Mouse (Mus musculus): ENCODE measurements around the gene Aoah. TPM values are rescaled to one million over a fixed set of nuclear protein-coding genes. Genes with fewer than 3 reads are reported as not detected.

Gene Aoah
- polyA plus RNA-seq, 1 experiment: 0.77 TPM

DNA sequence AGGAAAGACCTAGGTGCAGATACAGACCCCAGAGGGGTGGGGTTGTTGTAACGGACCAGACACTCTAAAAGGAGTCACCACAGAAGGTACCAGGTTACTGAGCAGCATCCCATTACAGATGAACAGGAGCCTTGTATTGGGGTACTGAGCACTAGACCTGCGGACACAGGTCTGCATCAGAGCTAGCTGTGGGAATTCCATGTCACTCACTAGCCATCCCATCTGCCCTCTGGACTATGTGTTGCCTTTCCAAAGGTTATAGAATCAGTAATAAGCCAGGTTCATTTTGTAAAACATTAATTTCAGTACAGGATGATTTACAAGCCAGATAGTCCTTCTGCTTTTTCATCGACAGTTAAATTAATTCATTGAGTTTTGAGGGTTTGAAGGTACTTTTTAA, 2.7 kb downstream of the Aoah start:
- Histone ChIP-seq H3K27me3 (ENCODE audit: control insufficient read depth, insufficient read depth, low read length) (no peaks in the 10 kb centered on the region), H3K36me3 (ENCODE audit: control insufficient read depth, insufficient read depth, low read length) (no peaks in the 10 kb centered on the region), H3K4me1 (ENCODE audit: control insufficient read depth, insufficient read depth, insufficient read length, low read length) (no peaks in the 10 kb centered on the region), H3K4me3 (ENCODE audit: low read depth, low read length) (no peak overlapping the region), H3K27ac (ENCODE audit: insufficient read depth, low read depth, low read length) (no peak overlapping the region)
- 66% methylated on average over 3 of the region's 3 CpGs for whole genome bisulfite sequencing
- TF ChIP-seq POLR2A (IDR thresholded peaks at IDR 0.05; ENCODE audit: low read depth, low read length) (no peak), CTCF (IDR thresholded peaks at IDR 0.05; ENCODE audit: extremely low read depth, insufficient read length, insufficient replicate concordance, low read depth, low read length) (no peak)

DNA sequence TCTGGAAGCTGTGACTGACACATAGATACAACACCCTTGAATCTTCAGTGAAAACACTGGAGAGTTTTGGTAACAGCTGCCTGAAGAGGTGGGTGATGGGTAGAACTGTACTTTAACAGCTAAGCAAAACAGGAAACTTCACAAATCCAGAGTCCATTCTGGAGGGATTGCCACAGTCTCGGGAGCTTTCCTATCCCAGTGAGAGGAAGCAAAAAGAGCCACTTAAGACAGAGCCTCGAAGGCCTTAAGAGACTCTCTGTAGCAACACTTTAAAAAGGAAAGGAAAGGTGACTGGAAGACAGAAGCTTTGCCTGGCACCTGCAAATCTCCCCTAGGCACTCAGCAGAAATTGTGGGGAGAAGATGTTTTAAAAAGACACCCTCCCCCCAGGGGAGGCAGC, 4.6 kb downstream of the Aoah start:
- H3K4me3 ChIP-seq (ENCODE audit: low read depth, low read length): no peak overlapping the region
- H3K4me1 ChIP-seq (ENCODE audit: control insufficient read depth, insufficient read depth, insufficient read length, low read length): no peaks in the 10 kb centered on the region
- WGBS: 24% methylated on average over 2 of the region's 2 CpGs
- H3K27me3 ChIP-seq (ENCODE audit: control insufficient read depth, insufficient read depth, low read length): no peaks in the 10 kb centered on the region
- H3K27ac ChIP-seq (ENCODE audit: insufficient read depth, low read depth, low read length): no peak overlapping the region
- H3K36me3 ChIP-seq (ENCODE audit: control insufficient read depth, insufficient read depth, low read length): no peaks in the 10 kb centered on the region
- no peak for TF ChIP-seq CTCF (IDR thresholded peaks at IDR 0.05; ENCODE audit: extremely low read depth, insufficient read length, insufficient replicate concordance, low read depth, low read length)
- TF ChIP-seq POLR2A (IDR thresholded peaks at IDR 0.05; ENCODE audit: low read depth, low read length): no peak

DNA sequence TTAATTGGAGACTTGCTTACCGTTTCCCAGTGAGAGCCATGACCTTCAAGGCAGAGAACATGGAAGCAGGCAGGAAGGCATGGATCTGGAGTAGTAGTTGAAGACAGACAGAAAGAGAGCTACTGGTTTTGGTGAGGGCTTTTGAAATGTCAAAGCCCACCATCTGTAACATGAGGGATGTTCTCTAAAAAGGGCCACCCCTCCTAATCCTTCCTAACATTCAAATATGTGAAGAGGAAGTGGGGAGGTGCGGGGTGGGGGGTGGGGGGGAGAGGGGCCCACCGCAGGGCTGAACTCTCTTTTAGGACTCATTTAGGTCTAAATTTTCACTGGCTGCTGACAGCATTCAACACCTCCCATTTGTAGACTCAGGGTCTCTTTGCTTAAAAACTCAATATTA, 5.9 kb downstream of the Aoah start:
- TF ChIP-seq CTCF (IDR thresholded peaks at IDR 0.05; ENCODE audit: extremely low read depth, insufficient read length, insufficient replicate concordance, low read depth, low read length) (no peak), POLR2A (IDR thresholded peaks at IDR 0.05; ENCODE audit: low read depth, low read length) (no peak)
- H3K27ac ChIP-seq (ENCODE audit: insufficient read depth, low read depth, low read length): no peak overlapping the region
- H3K36me3 ChIP-seq (ENCODE audit: control insufficient read depth, insufficient read depth, low read length): no peaks in the 10 kb centered on the region
- H3K4me1 ChIP-seq (ENCODE audit: control insufficient read depth, insufficient read depth, insufficient read length, low read length): no peaks in the 10 kb centered on the region
- no peak overlapping the region for H3K4me3 ChIP-seq (ENCODE audit: low read depth, low read length)
- 70% methylated on average over 3 of the region's 3 CpGs for WGBS
- no peaks in the 10 kb centered on the region for H3K27me3 ChIP-seq (ENCODE audit: control insufficient read depth, insufficient read depth, low read length)

DNA sequence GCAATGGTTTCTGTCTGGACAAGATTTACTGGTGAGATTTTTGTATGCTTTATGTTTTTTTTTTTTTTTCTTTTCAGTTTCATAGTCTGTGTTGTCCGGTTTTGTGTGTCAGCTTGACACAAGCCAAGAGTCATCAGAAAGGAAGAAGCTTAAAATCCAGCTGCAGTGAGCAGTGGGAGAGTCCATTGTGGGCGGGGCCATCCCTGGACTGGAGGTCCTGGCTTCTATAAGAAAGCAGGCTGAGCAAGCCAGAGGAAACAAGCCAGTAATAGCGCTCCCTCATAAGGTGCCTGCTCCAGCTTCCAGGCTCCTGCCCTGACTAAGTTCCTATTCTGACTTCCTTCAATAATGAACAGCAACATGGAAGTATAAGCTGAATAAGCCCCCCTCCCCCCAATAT, 6.7 kb downstream of the Aoah start:
- TF ChIP-seq CTCF (IDR thresholded peaks at IDR 0.05; ENCODE audit: extremely low read depth, insufficient read length, insufficient replicate concordance, low read depth, low read length) (no peak), POLR2A (IDR thresholded peaks at IDR 0.05; ENCODE audit: low read depth, low read length) (no peak)
- Histone ChIP-seq H3K27me3 (ENCODE audit: control insufficient read depth, insufficient read depth, low read length) (no peaks in the 10 kb centered on the region), H3K36me3 (ENCODE audit: control insufficient read depth, insufficient read depth, low read length) (no peaks in the 10 kb centered on the region), H3K4me3 (ENCODE audit: low read depth, low read length) (no peak overlapping the region), H3K4me1 (ENCODE audit: control insufficient read depth, insufficient read depth, insufficient read length, low read length) (no peaks in the 10 kb centered on the region), H3K27ac (ENCODE audit: insufficient read depth, low read depth, low read length) (no peak overlapping the region)
- 46% methylated on average over 3 of the region's 3 CpGs for WGBS

DNA sequence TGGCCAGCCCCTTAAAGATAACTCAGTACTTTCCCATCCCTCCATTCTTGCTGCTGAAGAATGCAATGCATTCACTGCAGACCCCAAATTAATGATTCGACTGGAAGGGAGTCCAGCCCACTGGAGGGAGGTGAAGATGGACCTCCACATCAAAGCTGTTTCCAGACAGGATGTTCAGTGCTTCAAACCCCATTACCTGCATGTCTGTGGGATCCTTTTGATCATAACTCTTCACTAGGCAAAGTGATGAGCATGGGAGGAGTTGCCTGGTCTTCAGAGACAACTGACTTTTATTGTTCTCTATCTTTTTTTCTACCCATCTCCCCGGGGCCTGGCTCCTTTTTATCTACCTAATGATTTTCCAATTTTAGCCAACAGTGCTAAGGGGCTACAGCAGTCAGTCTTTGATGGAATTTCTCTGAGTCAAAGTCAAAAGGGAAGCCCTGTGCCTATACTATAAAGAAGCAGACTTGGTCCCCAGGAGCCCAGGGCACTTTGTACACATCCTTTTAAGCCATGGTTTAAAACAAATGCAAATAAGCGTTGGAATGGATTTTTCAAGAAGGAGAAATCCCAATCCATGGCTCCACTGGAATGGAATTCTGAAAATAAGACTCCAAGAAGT, 18.0 kb downstream of the Aoah start:
- Histone ChIP-seq H3K27ac (ENCODE audit: insufficient read depth, low read depth, low read length) (no peak overlapping the region), H3K4me3 (ENCODE audit: low read depth, low read length) (no peak overlapping the region), H3K4me1 (ENCODE audit: control insufficient read depth, insufficient read depth, insufficient read length, low read length) (no peaks in the 10 kb centered on the region), H3K27me3 (ENCODE audit: control insufficient read depth, insufficient read depth, low read length) (no peaks in the 10 kb centered on the region), H3K36me3 (ENCODE audit: control insufficient read depth, insufficient read depth, low read length) (no peaks in the 10 kb centered on the region)
- 62% methylated on average over 3 of the region's 3 CpGs for WGBS
- TF ChIP-seq CTCF (IDR thresholded peaks at IDR 0.05; ENCODE audit: extremely low read depth, insufficient read length, insufficient replicate concordance, low read depth, low read length) (no peak), POLR2A (IDR thresholded peaks at IDR 0.05; ENCODE audit: low read depth, low read length) (no peak)

DNA sequence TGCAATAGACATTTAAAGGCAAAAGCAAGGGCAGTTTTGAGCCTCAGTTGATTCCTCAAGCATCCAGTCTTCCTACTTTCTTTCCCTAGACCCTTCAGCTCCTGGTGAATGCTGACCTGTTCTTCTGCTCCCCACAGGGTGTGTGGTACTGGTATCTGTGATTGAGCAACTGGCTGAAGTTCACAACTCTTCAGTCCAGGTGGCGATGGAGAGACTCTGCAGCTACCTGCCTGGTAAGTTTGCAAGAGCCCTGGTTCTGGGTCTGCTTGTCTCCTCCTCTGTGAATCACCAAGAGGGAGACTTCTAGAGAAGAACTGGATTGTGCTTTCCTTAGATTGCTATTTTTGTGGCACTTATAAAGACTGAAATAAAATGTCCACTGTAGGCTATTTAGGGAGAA, 22.5 kb downstream of the Aoah start:
- H3K36me3 ChIP-seq (ENCODE audit: control insufficient read depth, insufficient read depth, low read length): no peaks in the 10 kb centered on the region
- no peaks in the 10 kb centered on the region for H3K27me3 ChIP-seq (ENCODE audit: control insufficient read depth, insufficient read depth, low read length)
- TF ChIP-seq POLR2A (IDR thresholded peaks at IDR 0.05; ENCODE audit: low read depth, low read length) (no peak), CTCF (IDR thresholded peaks at IDR 0.05; ENCODE audit: extremely low read depth, insufficient read length, insufficient replicate concordance, low read depth, low read length) (no peak)
- no peaks in the 10 kb centered on the region for H3K4me1 ChIP-seq (ENCODE audit: control insufficient read depth, insufficient read depth, insufficient read length, low read length)
- H3K4me3 ChIP-seq (ENCODE audit: low read depth, low read length): no peak overlapping the region
- no peak overlapping the region for H3K27ac ChIP-seq (ENCODE audit: insufficient read depth, low read depth, low read length)
- 59% methylated on average over 1 of the region's 1 CpGs for WGBS

DNA sequence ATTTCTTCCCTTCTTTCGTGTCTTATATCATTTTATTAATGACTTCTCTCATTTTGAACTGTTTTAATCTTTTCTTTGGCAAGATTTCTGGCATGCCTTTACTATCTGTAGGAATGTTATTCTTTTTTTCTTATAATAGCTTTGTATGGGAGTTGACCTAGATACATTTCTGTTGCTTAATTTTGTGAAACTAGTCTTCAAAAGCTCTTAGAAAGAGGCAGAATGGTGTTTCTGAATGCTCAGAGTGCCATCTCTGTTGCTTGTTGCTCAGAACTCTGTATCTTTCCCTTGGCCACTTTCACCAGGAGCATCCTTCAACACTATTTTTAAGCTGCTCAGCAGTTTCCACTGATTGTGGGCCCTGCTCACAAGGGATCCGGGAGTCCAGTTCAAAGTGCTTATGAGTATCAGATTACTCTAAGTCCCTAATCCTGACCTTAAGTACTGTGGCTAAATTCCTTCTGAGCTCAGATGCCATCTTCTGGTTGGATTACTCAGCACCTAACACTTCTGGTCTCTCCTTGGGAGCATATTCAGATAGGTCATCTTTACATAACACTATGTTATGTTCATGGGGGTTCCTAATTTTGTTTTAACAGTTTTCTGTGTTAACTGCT, 26.9 kb downstream of the Aoah start:
- Histone ChIP-seq H3K27me3 (ENCODE audit: control insufficient read depth, insufficient read depth, low read length) (no peaks in the 10 kb centered on the region), H3K36me3 (ENCODE audit: control insufficient read depth, insufficient read depth, low read length) (no peaks in the 10 kb centered on the region), H3K27ac (ENCODE audit: insufficient read depth, low read depth, low read length) (no peak overlapping the region), H3K4me1 (ENCODE audit: control insufficient read depth, insufficient read depth, insufficient read length, low read length) (no peaks in the 10 kb centered on the region), H3K4me3 (ENCODE audit: low read depth, low read length) (no peak overlapping the region)
- TF ChIP-seq CTCF (IDR thresholded peaks at IDR 0.05; ENCODE audit: extremely low read depth, insufficient read length, insufficient replicate concordance, low read depth, low read length) (no peak), POLR2A (IDR thresholded peaks at IDR 0.05; ENCODE audit: low read depth, low read length) (no peak)
- WGBS: 59% methylated on average over 2 of the region's 2 CpGs
